Mouse (Mus musculus) olfactory bulb, adult 2 months (tissue): Measurements from ENCODE around the gene Sav1.

ENCODE experiments used
- CTCF ChIP-seq: fragments of 200-500 bp; IDR thresholded peaks from 2 replicates; pipeline ENCODE4 v1.5.1; 2012; ENCODE audit warnings: low read depth, mild to moderate bottlenecking, low read length, moderate library complexity; ENCODE audit not compliant: insufficient read depth
- POLR2A ChIP-seq: fragments of 200-500 bp; IDR thresholded peaks from 2 replicates; pipeline ENCODE4 v1.6.1; 2012; ENCODE audit warnings: mild to moderate bottlenecking, low read depth, low read length, moderate library complexity; ENCODE audit not compliant: insufficient read depth

GRCm38 (mm10) chr12:70025431-70025830 is 38.6 kb upstream of the Sav1 start:
- no peak for TF ChIP-seq CTCF
- no peak for TF ChIP-seq POLR2A
